Mouse (Mus musculus): ENCODE results near the gene Myh14. TPM values are rescaled to one million over a fixed set of nuclear protein-coding genes. Genes with fewer than 3 reads are reported as not detected.

Myh14 gene
- polyA plus RNA-seq, 1 experiment from 2014 or later: 1.7 TPM

DNA sequence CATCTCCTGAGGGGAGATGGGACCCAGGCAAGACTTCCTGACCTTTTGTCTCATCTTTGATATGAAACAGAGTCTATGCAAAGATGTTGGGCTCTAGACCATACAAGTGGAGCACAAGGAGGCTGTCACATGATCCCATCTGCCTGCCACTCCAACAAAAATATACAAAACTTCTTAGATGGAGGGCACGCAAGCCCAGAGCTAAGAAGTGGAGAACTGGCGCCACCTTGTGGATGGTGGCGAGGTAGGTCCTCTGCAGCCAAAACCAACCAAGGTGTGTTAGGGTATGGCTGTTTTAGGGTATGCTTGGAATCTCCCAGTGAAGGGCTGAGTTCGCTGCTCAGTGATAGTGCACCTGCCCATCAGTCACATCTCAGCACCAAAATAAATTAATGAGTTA lies 20.7 kb downstream of the Myh14 start:
- no peaks in the 10 kb centered on the region for H3K9me3 ChIP-seq (ENCODE audit: control insufficient read depth, low read length)
- no peak overlapping the region for H3K4me2 ChIP-seq (ENCODE audit: low read depth, low read length, severe bottlenecking)
- WGBS: 18% methylated on average over 4 of the region's 4 CpGs
- H3K9ac ChIP-seq (ENCODE audit: low read length): no peak overlapping the region
- DNase-seq (ENCODE audit: low spot score) (peak; percentile 79), ATAC-seq (replicated peaks; ENCODE audit: low FRiP score) (no peak)
- H3K36me3 ChIP-seq (ENCODE audit: control insufficient read depth, insufficient read depth, low read length): no peaks in the 10 kb centered on the region
- no peak overlapping the region for H3K27ac ChIP-seq (ENCODE audit: low read depth, low read length)
- H3K4me3 ChIP-seq (ENCODE audit: low read depth, low read length): no peak overlapping the region
- peaks cover 5% of the 10 kb centered on the region; the same call in 1 of the 2 replicates for H3K27me3 ChIP-seq (ENCODE audit: control insufficient read depth, insufficient read depth, low read length)
- no peaks in the 10 kb centered on the region for H3K4me1 ChIP-seq (replicated peaks; ENCODE audit: control insufficient read depth, insufficient read depth, low read length)

DNA sequence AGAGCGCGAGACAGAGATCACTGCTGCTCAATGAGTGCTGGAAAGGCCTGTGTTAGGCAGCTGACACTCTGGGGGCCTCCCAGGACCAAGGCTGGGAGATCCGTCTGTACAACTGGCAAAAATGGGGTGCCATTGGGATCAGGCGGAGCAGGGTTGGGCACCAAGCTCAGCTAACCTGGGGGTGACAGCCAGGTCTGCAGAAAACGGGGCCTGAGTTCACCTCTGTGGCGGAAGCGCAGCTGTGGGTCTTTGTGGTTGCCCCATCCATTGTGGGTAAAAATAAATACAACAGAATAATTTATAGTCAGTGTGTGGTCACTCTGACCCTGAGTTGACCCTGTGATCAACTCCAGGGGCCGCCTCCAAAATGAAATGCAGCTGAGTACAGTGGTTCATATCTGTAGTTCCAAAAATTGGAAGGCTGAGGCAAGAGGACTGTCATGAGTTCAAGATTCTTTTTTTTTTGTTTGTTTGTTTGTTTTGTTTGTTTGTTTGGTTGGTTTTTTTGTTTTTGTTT lies 21.5 kb downstream of the Myh14 start:
- Histone ChIP-seq H3K9ac (ENCODE audit: low read length) (no peak overlapping the region), H3K27me3 (ENCODE audit: control insufficient read depth, insufficient read depth, low read length) (peaks cover 6% of the 10 kb centered on the region; the same call in 1 of the 2 replicates), H3K4me1 (replicated peaks; ENCODE audit: control insufficient read depth, insufficient read depth, low read length) (no peaks in the 10 kb centered on the region), H3K4me3 (ENCODE audit: low read depth, low read length) (no peak overlapping the region), H3K9me3 (ENCODE audit: control insufficient read depth, low read length) (no peaks in the 10 kb centered on the region), H3K36me3 (ENCODE audit: control insufficient read depth, insufficient read depth, low read length) (no peaks in the 10 kb centered on the region), H3K27ac (ENCODE audit: low read depth, low read length) (no peak overlapping the region), H3K4me2 (ENCODE audit: low read depth, low read length, severe bottlenecking) (no peak overlapping the region)
- no peak for ATAC-seq (replicated peaks; ENCODE audit: low FRiP score)
- DNase-seq (ENCODE audit: low spot score): no peak
- 75% methylated on average over 8 of the region's 8 CpGs for WGBS

DNA sequence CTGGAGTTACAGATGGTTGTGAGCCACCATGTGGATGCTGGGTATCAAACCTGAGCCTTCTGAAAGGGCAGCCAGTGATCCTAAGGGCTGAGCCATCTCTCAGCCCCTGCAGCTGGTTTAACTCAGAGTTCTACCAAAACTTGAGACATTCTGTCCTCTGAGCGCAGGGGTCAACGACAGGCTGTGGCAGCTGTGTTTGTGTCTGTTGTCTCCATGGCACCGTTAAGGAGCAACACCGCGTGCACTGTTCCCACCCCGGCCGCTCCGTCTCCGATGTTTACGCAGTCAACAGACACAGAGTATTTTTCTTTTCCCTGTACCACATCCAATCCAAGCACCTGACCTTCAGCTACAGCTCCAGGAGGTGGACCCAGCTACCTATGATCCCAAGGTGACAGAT lies 22.9 kb downstream of the Myh14 start:
- Histone ChIP-seq H3K9me3 (ENCODE audit: control insufficient read depth, low read length) (no peaks in the 10 kb centered on the region), H3K27ac (ENCODE audit: low read depth, low read length) (no peak overlapping the region), H3K4me2 (ENCODE audit: low read depth, low read length, severe bottlenecking) (no peak overlapping the region), H3K9ac (ENCODE audit: low read length) (no peak overlapping the region), H3K4me3 (ENCODE audit: low read depth, low read length) (no peak overlapping the region), H3K36me3 (ENCODE audit: control insufficient read depth, insufficient read depth, low read length) (no peaks in the 10 kb centered on the region), H3K27me3 (ENCODE audit: control insufficient read depth, insufficient read depth, low read length) (peaks cover 11% of the 10 kb centered on the region; the same call in 1 of the 2 replicates), H3K4me1 (replicated peaks; ENCODE audit: control insufficient read depth, insufficient read depth, low read length) (no peaks in the 10 kb centered on the region)
- DNase-seq (ENCODE audit: low spot score): no peak
- 78% methylated on average over 10 of the region's 10 CpGs for WGBS
- ATAC-seq (replicated peaks; ENCODE audit: low FRiP score): no peak

DNA sequence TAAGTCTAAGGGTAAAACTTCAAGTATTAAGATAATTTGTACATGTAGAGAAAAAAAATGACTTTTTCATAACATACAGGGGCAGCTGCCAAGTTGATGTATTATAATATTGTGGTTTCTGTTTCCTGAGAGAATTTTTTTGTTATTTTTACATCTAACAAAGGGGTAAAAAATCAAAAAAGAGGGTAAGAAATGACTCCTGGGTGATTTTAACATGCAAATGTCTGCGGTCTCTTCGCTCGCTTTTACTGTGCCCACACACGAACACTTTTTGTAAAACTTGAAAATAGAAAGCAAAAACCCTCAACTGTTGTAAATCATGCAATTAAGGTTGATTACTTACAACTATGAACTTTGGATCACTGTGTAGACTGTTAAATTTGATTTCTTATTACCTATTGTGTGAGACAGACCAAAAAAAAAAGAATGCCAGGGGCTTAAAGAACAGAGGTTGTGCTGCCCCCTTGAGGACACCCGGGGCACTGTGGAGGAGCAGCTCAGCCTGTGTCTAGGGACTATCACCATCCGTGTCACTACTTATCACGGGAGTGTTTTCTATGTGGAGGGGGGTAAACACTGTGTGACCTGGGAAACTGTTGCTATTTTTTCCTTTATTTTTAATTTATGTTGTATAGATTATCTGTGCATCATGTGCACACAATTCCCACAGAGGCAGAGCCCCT lies 23.5 kb downstream of the Myh14 start:
- no peak overlapping the region for H3K27ac ChIP-seq (ENCODE audit: low read depth, low read length)

DNA sequence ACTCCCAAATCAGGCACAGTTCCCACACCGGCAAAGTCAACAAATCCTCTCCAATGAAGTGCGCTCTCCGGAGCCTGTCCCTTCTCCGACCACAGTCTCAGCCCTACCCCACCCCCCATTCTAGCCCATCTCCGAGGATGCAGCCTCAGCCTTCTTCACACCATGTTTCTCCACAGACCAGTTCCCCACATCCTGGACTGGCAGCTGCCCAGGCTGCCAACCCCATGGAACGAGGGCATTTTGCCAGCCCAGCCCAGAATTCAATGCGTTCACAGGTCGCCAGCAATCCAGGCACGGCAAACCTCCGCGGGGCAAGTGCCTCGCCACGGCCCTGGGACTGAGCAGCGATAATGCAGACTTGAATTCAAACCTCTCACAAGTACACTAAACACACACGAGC lies 24.7 kb downstream of the Myh14 start:
- 24% methylated on average over 15 of the region's 15 CpGs for WGBS
- Histone ChIP-seq H3K9ac (ENCODE audit: low read length) (no peak overlapping the region), H3K4me3 (ENCODE audit: low read depth, low read length) (no peak overlapping the region), H3K27ac (ENCODE audit: low read depth, low read length) (no peak overlapping the region), H3K4me2 (ENCODE audit: low read depth, low read length, severe bottlenecking) (no peak overlapping the region), H3K4me1 (replicated peaks; ENCODE audit: control insufficient read depth, insufficient read depth, low read length) (no peaks in the 10 kb centered on the region), H3K27me3 (ENCODE audit: control insufficient read depth, insufficient read depth, low read length) (peaks cover 11% of the 10 kb centered on the region; the same call in 1 of the 2 replicates), H3K9me3 (ENCODE audit: control insufficient read depth, low read length) (no peaks in the 10 kb centered on the region), H3K36me3 (ENCODE audit: control insufficient read depth, insufficient read depth, low read length) (no peaks in the 10 kb centered on the region)
- DNase-seq (ENCODE audit: low spot score) (no peak), ATAC-seq (replicated peaks; ENCODE audit: low FRiP score) (no peak)

More for the DNA sequence above, 23.5 kb downstream of the Myh14 start:
- Histone ChIP-seq H3K36me3 (ENCODE audit: control insufficient read depth, insufficient read depth, low read length) (no peaks in the 10 kb centered on the region), H3K9ac (ENCODE audit: low read length) (no peak overlapping the region), H3K4me1 (replicated peaks; ENCODE audit: control insufficient read depth, insufficient read depth, low read length) (no peaks in the 10 kb centered on the region), H3K9me3 (ENCODE audit: control insufficient read depth, low read length) (no peaks in the 10 kb centered on the region), H3K27me3 (ENCODE audit: control insufficient read depth, insufficient read depth, low read length) (peaks cover 11% of the 10 kb centered on the region; the same call in 1 of the 2 replicates), H3K4me2 (ENCODE audit: low read depth, low read length, severe bottlenecking) (no peak overlapping the region), H3K4me3 (ENCODE audit: low read depth, low read length) (no peak overlapping the region)
- peak; percentile 83 for DNase-seq (ENCODE audit: low spot score)
- no peak for ATAC-seq (replicated peaks; ENCODE audit: low FRiP score)
- 49% methylated on average over 7 of the region's 7 CpGs for WGBS

DNA sequence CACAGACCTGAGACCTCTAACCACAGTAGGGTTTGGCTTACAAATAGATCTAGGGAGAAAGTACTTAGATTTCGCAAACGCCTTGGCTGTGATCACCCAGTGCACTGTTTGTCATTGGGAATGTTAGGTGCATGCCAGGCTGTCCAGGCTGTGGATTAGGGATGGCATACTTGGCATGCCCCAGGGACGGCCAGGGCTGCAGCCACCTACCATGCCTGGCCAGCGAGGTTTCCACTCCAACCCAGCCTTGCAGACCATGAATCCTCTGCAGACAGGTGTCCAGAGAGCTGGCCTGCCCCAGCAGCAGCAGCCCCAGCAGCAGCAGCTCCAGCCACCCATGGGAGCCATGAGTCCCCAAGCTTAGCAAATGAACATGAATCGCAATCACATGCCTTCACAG lies 25.4 kb downstream of the Myh14 start:
- Histone ChIP-seq H3K27ac (ENCODE audit: low read depth, low read length) (no peak overlapping the region), H3K4me3 (ENCODE audit: low read depth, low read length) (no peak overlapping the region), H3K36me3 (ENCODE audit: control insufficient read depth, insufficient read depth, low read length) (no peaks in the 10 kb centered on the region), H3K27me3 (ENCODE audit: control insufficient read depth, insufficient read depth, low read length) (peaks cover 14% of the 10 kb centered on the region), H3K4me2 (ENCODE audit: low read depth, low read length, severe bottlenecking) (no peak overlapping the region), H3K9ac (ENCODE audit: low read length) (no peak overlapping the region), H3K4me1 (replicated peaks; ENCODE audit: control insufficient read depth, insufficient read depth, low read length) (no peaks in the 10 kb centered on the region), H3K9me3 (ENCODE audit: control insufficient read depth, low read length) (no peaks in the 10 kb centered on the region)
- DNase-seq (ENCODE audit: low spot score) (no peak), ATAC-seq (replicated peaks; ENCODE audit: low FRiP score) (no peak)
- 74% methylated on average over 5 of the region's 5 CpGs for WGBS

DNA sequence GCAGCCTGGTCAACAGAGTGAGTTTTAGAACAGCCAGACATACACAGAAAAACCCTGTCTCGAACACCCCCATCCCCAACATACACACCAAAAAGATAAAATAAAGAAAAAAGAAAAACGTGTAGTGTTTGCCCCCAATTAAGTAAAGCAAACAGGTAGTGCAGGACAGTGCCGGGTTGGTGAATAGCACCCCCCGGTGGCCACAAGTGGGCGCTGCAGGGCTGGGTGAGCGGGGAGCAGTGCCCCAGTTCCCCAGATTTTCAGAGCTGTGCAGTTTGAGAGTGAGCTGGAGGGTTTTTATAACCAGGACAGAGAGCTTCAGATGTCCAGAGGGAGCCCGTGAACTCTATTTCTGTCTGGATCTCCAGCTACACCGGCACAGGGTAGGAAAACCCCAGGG lies 28.8 kb downstream of the Myh14 start:
- Histone ChIP-seq H3K36me3 (ENCODE audit: control insufficient read depth, insufficient read depth, low read length) (no peaks in the 10 kb centered on the region), H3K27me3 (ENCODE audit: control insufficient read depth, insufficient read depth, low read length) (peaks cover 35% of the 10 kb centered on the region), H3K4me1 (replicated peaks; ENCODE audit: control insufficient read depth, insufficient read depth, low read length) (peaks cover 2% of the 10 kb centered on the region; the same call in 1 of the 2 replicates), H3K27ac (ENCODE audit: low read depth, low read length) (no peak overlapping the region), H3K9me3 (ENCODE audit: control insufficient read depth, low read length) (no peaks in the 10 kb centered on the region), H3K4me3 (ENCODE audit: low read depth, low read length) (no peak overlapping the region), H3K4me2 (ENCODE audit: low read depth, low read length, severe bottlenecking) (no peak overlapping the region), H3K9ac (ENCODE audit: low read length) (no peak overlapping the region)
- DNase-seq (ENCODE audit: low spot score): peak; percentile 68
- no peak for ATAC-seq (replicated peaks; ENCODE audit: low FRiP score)
- 34% methylated on average over 8 of the region's 8 CpGs for WGBS

DNA sequence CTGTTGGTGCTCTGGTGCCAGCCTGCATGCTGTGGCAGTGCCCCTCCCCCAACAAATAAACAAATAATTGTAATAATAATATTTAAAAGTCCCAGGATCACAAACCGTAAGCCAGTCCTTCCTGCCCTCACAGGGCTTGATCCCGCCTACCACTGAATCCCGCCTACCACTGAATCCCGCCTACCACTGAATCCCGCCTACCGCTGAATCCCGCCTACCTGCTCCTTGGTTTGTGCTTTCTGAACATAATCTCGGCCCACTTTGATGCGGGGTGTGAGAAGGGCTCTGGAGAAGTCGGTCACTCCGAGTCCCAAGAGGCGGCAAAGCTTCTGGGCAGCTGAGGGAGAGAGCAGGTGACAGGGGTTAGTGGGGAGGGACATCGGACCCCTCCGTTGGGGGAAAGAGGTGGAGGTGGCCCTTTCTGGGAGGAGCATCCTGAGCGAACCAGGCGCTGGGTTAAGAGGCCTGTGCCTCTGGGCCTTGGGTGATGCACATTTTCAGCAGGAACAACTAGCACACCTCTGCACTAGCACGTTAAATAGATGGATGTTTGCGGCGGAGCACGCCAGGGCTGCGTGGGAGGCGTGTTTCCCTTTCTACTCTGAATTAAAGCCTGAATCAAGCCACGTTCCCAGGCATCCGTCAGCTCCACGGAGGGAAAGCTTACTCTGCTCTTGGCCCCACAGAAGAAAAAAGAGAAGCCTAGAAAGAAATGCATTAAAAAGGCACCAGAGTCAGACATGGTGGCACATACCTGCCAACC lies 29.6 kb downstream of the Myh14 start:
- 19% methylated on average over 25 of the region's 25 CpGs for WGBS
- no peak overlapping the region for H3K27ac ChIP-seq (ENCODE audit: low read depth, low read length)
- no peak overlapping the region for H3K4me2 ChIP-seq (ENCODE audit: low read depth, low read length, severe bottlenecking)
- H3K9ac ChIP-seq (ENCODE audit: low read length): no peak overlapping the region
- no peak overlapping the region for H3K4me3 ChIP-seq (ENCODE audit: low read depth, low read length)
- peaks cover 33% of the 10 kb centered on the region for H3K27me3 ChIP-seq (ENCODE audit: control insufficient read depth, insufficient read depth, low read length)
- H3K36me3 ChIP-seq (ENCODE audit: control insufficient read depth, insufficient read depth, low read length): no peaks in the 10 kb centered on the region
- DNase-seq (ENCODE audit: low spot score) (no peak), ATAC-seq (replicated peaks; ENCODE audit: low FRiP score) (no peak)
- H3K9me3 ChIP-seq (ENCODE audit: control insufficient read depth, low read length): no peaks in the 10 kb centered on the region
- peaks cover 2% of the 10 kb centered on the region; the same call in 1 of the 2 replicates for H3K4me1 ChIP-seq (replicated peaks; ENCODE audit: control insufficient read depth, insufficient read depth, low read length)
